Mouse (Mus musculus) liver, embryonic 13.5 days (tissue): Measurements from ENCODE around the gene Wbp2nl. TPM values are rescaled to one million over a fixed set of nuclear protein-coding genes. Genes with fewer than 3 reads are reported as not detected.
"Not testable (repeated sequence)": the region's sequence is repeated elsewhere in the genome, so short reads cannot be mapped to it uniquely, and the experiment has no call there.

ENCODE experiments used
- ATAC-seq: fragments of 200-750 bp; cut with Nextera tagmentation; 2 replicates; pipeline ENCODE4 v1.8.0; 2017; ENCODE audit warnings: low read depth, mild to moderate bottlenecking, moderate number of reproducible peaks, moderate library complexity
- DNase-seq: peaks from one replicate; pipeline ENCODE4 v3.0.0; 2022
- H3K27ac ChIP-seq: fragments of 300-500 bp; sonication (generic); 2 replicates; pipeline ENCODE4 v1.5.1; 2015; ENCODE audit warnings: moderate library complexity, mild to moderate bottlenecking, inconsistent platforms
- H3K27me3 ChIP-seq: fragments of 300-500 bp; sonication (generic); 2 replicates; pipeline ENCODE4 v1.6.1; 2015; ENCODE audit warnings: mild to moderate bottlenecking, inconsistent platforms
- H3K36me3 ChIP-seq: fragments of 300-500 bp; sonication (generic); 2 replicates; pipeline ENCODE4 v1.6.1; 2015; ENCODE audit warnings: mild to moderate bottlenecking, inconsistent platforms
- H3K4me1 ChIP-seq: fragments of 300-500 bp; sonication (generic); replicated peaks from 2 replicates; pipeline ENCODE4 v1.6.1; 2015; ENCODE audit warnings: inconsistent platforms
- H3K4me2 ChIP-seq: fragments of 300-500 bp; sonication (generic); 2 replicates; pipeline ENCODE4 v1.6.1; 2015; ENCODE audit warnings: inconsistent platforms, mild to moderate bottlenecking, moderate library complexity
- H3K4me3 ChIP-seq: fragments of 300-500 bp; sonication (generic); replicated peaks from 2 replicates; pipeline ENCODE4 v1.5.1; 2015; ENCODE audit warnings: mild to moderate bottlenecking, inconsistent platforms
- H3K9ac ChIP-seq: fragments of 300-500 bp; sonication (generic); 2 replicates; pipeline ENCODE4 v1.6.1; 2015; ENCODE audit warnings: mild to moderate bottlenecking, inconsistent platforms
- H3K9me3 ChIP-seq: fragments of 300-500 bp; sonication (generic); replicated peaks from 2 replicates; pipeline ENCODE4 v1.6.1; 2016; ENCODE audit warnings: inconsistent platforms
- WGBS: fragments of 180-500 bp; shearing (Covaris S2); methylation state at CpG from one replicate; pipeline ENCODE4 v1.1.7; 2015; ENCODE audit not compliant: insufficient replicate concordance; 5-methylcytosine and 5-hydroxymethylcytosine counted together
- polyA plus RNA-seq: library from polyadenylated mRNA; unstranded; fragments of >200 nt; fragmentation: Nextera tagmentation; extraction: Ambion mirVana; gene quantifications from 2 replicates; pipeline ENCODE4 v1.2.1, GENCODE M21; 2015

Gene Wbp2nl
- polyA plus RNA-seq, 1 experiment from 2014 or later, result 0.12 TPM

- DNase-seq (no peak), ATAC-seq (no peak)
- Histone ChIP-seq H3K9ac (0 out of 2 replicates have a peak overlapping the region, but pooled peaks have one; percentile 26), H3K36me3 (peaks cover 46% of the 10 kb centered on the region), H3K9me3 (no peaks in the 10 kb centered on the region), H3K4me1 (peaks cover 80% of the 10 kb centered on the region), H3K27ac (peak overlapping the region; percentile 94), H3K4me3 (no peak overlapping the region), H3K27me3 (no peaks in the 10 kb centered on the region), H3K4me2 (no peak overlapping the region)
- 84% methylated on average over 4 of the region's 4 CpGs for WGBS
Measured at GRCm38 (mm10) chr15:82350349-82350748, 51.6 kb downstream of the Wbp2nl start.

GRCm38 (mm10) chr15:82351480-82351879, 52.7 kb downstream of the Wbp2nl start:
- Histone ChIP-seq H3K27ac (peak overlapping the region; percentile 94), H3K4me3 (peak overlapping the region; percentile 97), H3K36me3 (peaks cover 45% of the 10 kb centered on the region), H3K9ac (peak overlapping the region; percentile 99), H3K27me3 (no peaks in the 10 kb centered on the region), H3K9me3 (no peaks in the 10 kb centered on the region), H3K4me1 (peaks cover 80% of the 10 kb centered on the region), H3K4me2 (peak overlapping the region; percentile 90)
- 38% methylated on average over 3 of the region's 3 CpGs for WGBS
- peak; percentile 23 for ATAC-seq
- DNase-seq, result peak; percentile 54

GRCm38 (mm10) chr15:82353078-82353744, 54.5 kb downstream of the Wbp2nl start:
- H3K4me2 ChIP-seq, result peak overlapping the region; percentile 90
- WGBS, result 16% methylated on average over 14 of the region's 14 CpGs
- H3K4me1 ChIP-seq, result peaks cover 63% of the 10 kb centered on the region
- peak overlapping the region; percentile 94 for H3K27ac ChIP-seq
- no peaks in the 10 kb centered on the region for H3K27me3 ChIP-seq
- peak overlapping the region; percentile 97 for H3K4me3 ChIP-seq
- no peaks in the 10 kb centered on the region for H3K9me3 ChIP-seq
- DNase-seq (no peak), ATAC-seq (no peak)
- peak overlapping the region; percentile 99 for H3K9ac ChIP-seq
- H3K36me3 ChIP-seq, result peaks cover 32% of the 10 kb centered on the region

GRCm38 (mm10) chr15:82353745-82354113, 55.0 kb downstream of the Wbp2nl start:
- Histone ChIP-seq H3K4me2 (peak overlapping the region; percentile 90), H3K9ac (peak overlapping the region; percentile 99), H3K27me3 (no peaks in the 10 kb centered on the region), H3K9me3 (no peaks in the 10 kb centered on the region), H3K36me3 (peaks cover 27% of the 10 kb centered on the region), H3K4me1 (peaks cover 63% of the 10 kb centered on the region), H3K4me3 (peak overlapping the region; percentile 97), H3K27ac (peak overlapping the region; percentile 94)
- 0% methylated on average over 23 of the region's 23 CpGs for WGBS
- ATAC-seq (peak; percentile 16), DNase-seq (no peak)

- WGBS, result 2% methylated on average over 57 of the region's 57 CpGs
- Histone ChIP-seq H3K4me1 (peaks cover 62% of the 10 kb centered on the region), H3K27ac (peak within 1 kb of the TSS; percentile 94), H3K36me3 (peaks cover 21% of the 10 kb centered on the region), H3K4me2 (peak within 1 kb of the TSS; percentile 90), H3K27me3 (no peaks in the 10 kb centered on the region), H3K9ac (peak within 1 kb of the TSS; percentile 99), H3K4me3 (peak within 1 kb of the TSS; percentile 97), H3K9me3 (no peaks in the 10 kb centered on the region)
- peak; percentile 99 for ATAC-seq
- peak; percentile 98 for DNase-seq
Measured at GRCm38 (mm10) chr15:82354126-82354945, 55.6 kb downstream of the Wbp2nl start, which contains the start of gene Ndufa6. Gene Ndufa6, minus strand, starts transcription at chr15:82354322.

- H3K36me3 ChIP-seq, result no peaks in the 10 kb centered on the region
- H3K4me1 ChIP-seq, result peaks cover 31% of the 10 kb centered on the region
- H3K27me3 ChIP-seq, result no peaks in the 10 kb centered on the region
- H3K4me2 ChIP-seq, result no peak overlapping the region
- ATAC-seq (no peak), DNase-seq (no peak)
- H3K9me3 ChIP-seq, result no peaks in the 10 kb centered on the region
- peak overlapping the region; percentile 47; the same call in 1 of the 2 replicates for H3K27ac ChIP-seq
- H3K4me3 ChIP-seq, result no peak overlapping the region
- WGBS, result 62% methylated on average over 22 of the region's 22 CpGs
- no peak overlapping the region for H3K9ac ChIP-seq
Measured at GRCm38 (mm10) chr15:82358431-82359260, 59.9 kb downstream of the Wbp2nl start.

GRCm38 (mm10) chr15:82361459-82362018, 62.8 kb downstream of the Wbp2nl start:
- H3K9me3 ChIP-seq, result no peaks in the 10 kb centered on the region
- peaks cover 20% of the 10 kb centered on the region for H3K4me1 ChIP-seq
- no peaks in the 10 kb centered on the region for H3K36me3 ChIP-seq
- H3K27me3 ChIP-seq, result no peaks in the 10 kb centered on the region
- WGBS, result 72% methylated on average over 11 of the region's 11 CpGs
- ATAC-seq (peak; percentile 53), DNase-seq (no peak)
- no peak overlapping the region for H3K9ac ChIP-seq
- no peak overlapping the region for H3K4me2 ChIP-seq
- no peak overlapping the region for H3K27ac ChIP-seq
- no peak overlapping the region for H3K4me3 ChIP-seq

GRCm38 (mm10) chr15:82362234-82362633, 63.5 kb downstream of the Wbp2nl start:
- no peak for ATAC-seq

GRCm38 (mm10) chr15:82363801-82364200, 65.0 kb downstream of the Wbp2nl start:
- H3K9ac ChIP-seq, H3K4me3 ChIP-seq, H3K27me3 ChIP-seq, H3K27ac ChIP-seq, DNase-seq, ATAC-seq, H3K4me2 ChIP-seq, H3K9me3 ChIP-seq, H3K36me3 ChIP-seq: not testable (repeated sequence)
- 14% methylated on average over 11 of the region's 12 CpGs for WGBS
- peaks cover 14% of the 10 kb centered on the region for H3K4me1 ChIP-seq

More at GRCm38 (mm10) chr15:82362234-82362633, 63.5 kb downstream of the Wbp2nl start:
- H3K36me3 ChIP-seq, result no peaks in the 10 kb centered on the region
- H3K27ac ChIP-seq, result no peak overlapping the region
- no peaks in the 10 kb centered on the region for H3K27me3 ChIP-seq
- WGBS, result 76% methylated on average over 4 of the region's 4 CpGs
- no peaks in the 10 kb centered on the region for H3K9me3 ChIP-seq
- H3K4me2 ChIP-seq, result no peak overlapping the region
- no peak overlapping the region for H3K4me3 ChIP-seq
- no peak for DNase-seq
- peaks cover 20% of the 10 kb centered on the region for H3K4me1 ChIP-seq
- no peak overlapping the region for H3K9ac ChIP-seq
